Mouse (Mus musculus) cerebellum, postnatal 36 days (tissue): Measurements from ENCODE around the gene Ntf3.

Experiments used
- DNase-seq, 2 experiments: peaks; one replicate each; pipeline ENCODE4 v3.0.0; 2021 to 2022; ENCODE audit warnings: mixed read lengths in 2 of 2

Gene Ntf3

GRCm38 (mm10) chr6:126166548-126167207 lies at the start of gene Ntf3:
Ntf3 (minus strand) TSS chr6:126166910.
- no peak for DNase-seq

GRCm38 (mm10) chr6:126213330-126213729 lies 46.6 kb upstream of the Ntf3 start:
- DNase-seq = no peak

- no peak for DNase-seq
Measured at GRCm38 (mm10) chr6:126203366-126203765, 36.7 kb upstream of the Ntf3 start.

GRCm38 (mm10) chr6:126202959-126203358 lies 36.2 kb upstream of the Ntf3 start:
- DNase-seq = no peak

- DNase-seq = no peak
Measured at GRCm38 (mm10) chr6:126201721-126202120, 35.0 kb upstream of the Ntf3 start.

GRCm38 (mm10) chr6:126199916-126200315 lies 33.2 kb upstream of the Ntf3 start:
- DNase-seq = peak; percentile 89 to 94

GRCm38 (mm10) chr6:126194760-126195159 lies 28.1 kb upstream of the Ntf3 start:
- DNase-seq = no peak

- no peak for DNase-seq
Measured at GRCm38 (mm10) chr6:126190218-126190871, 23.6 kb upstream of the Ntf3 start.

GRCm38 (mm10) chr6:126187400-126187799 lies 20.7 kb upstream of the Ntf3 start:
- DNase-seq = no peak

- no peak for DNase-seq
Measured at GRCm38 (mm10) chr6:126186116-126186515, 19.4 kb upstream of the Ntf3 start.

GRCm38 (mm10) chr6:126172071-126172470 lies 5.4 kb upstream of the Ntf3 start:
- no peak for DNase-seq

GRCm38 (mm10) chr6:126170772-126171171 lies 4.1 kb upstream of the Ntf3 start:
- no peak for DNase-seq

GRCm38 (mm10) chr6:126167731-126168130 lies 1.0 kb upstream of the Ntf3 start:
- DNase-seq = peak in 1 of 2 experiments; percentile 40

GRCm38 (mm10) chr6:126167208-126167590 lies 489 bp upstream of the Ntf3 start:
- DNase-seq = no peak

- no peak for DNase-seq
Measured at GRCm38 (mm10) chr6:126165591-126166155, 1.0 kb downstream of the Ntf3 start.

- DNase-seq = peak; percentile 64 to 76
Measured at GRCm38 (mm10) chr6:126164781-126165180, 1.9 kb downstream of the Ntf3 start.

- peak; percentile 53 to 56 for DNase-seq
Measured at GRCm38 (mm10) chr6:126163861-126164755, 2.6 kb downstream of the Ntf3 start.

- DNase-seq = peak; percentile 63
Measured at GRCm38 (mm10) chr6:126163181-126163621, 3.5 kb downstream of the Ntf3 start.

GRCm38 (mm10) chr6:126162351-126162758 lies 4.4 kb downstream of the Ntf3 start:
- DNase-seq = peak; percentile 64 to 68

GRCm38 (mm10) chr6:126161571-126162340 lies 5.0 kb downstream of the Ntf3 start:
- DNase-seq = peak in 1 of 2 experiments; percentile 39

GRCm38 (mm10) chr6:126160067-126160411 lies 6.7 kb downstream of the Ntf3 start:
- DNase-seq = no peak
